Mouse (Mus musculus) MEL (cell line): ENCODE data around the gene Pmm1. TPM values are rescaled to one million over a fixed set of nuclear protein-coding genes. Genes with fewer than 3 reads are reported as not detected.

ENCODE experiments used
- DNase-seq: peaks from one replicate; pipeline ENCODE4 v3.0.0; 2011; ENCODE audit warnings: low read depth, low spot score
- H3K27ac ChIP-seq: 2 replicates; pipeline ENCODE4 v1.5.1; 2012; ENCODE audit warnings: low read depth, mild to moderate bottlenecking, control low read depth, low read length, moderate library complexity; ENCODE audit not compliant: control insufficient read depth
- H3K27me3 ChIP-seq, 2 experiments: fragments of 150-350 bp in 1 of 2; sonication (generic) in 1 of 2; 2 replicates each; pipeline ENCODE4 v1.6.1; 2012; ENCODE audit warnings: low read length in 2 of 2, mild to moderate bottlenecking in 2 of 2, improper control_type of control experiment in 1 of 2, moderate library complexity in 1 of 2; ENCODE audit not compliant: insufficient read depth in 2 of 2, control insufficient read depth in 1 of 2
- H3K36me3 ChIP-seq, 2 experiments: 2 replicates each; pipeline ENCODE4 v1.6.1; 2012 to 2014; ENCODE audit warnings: low read length in 2 of 2, improper control_type of control experiment in 1 of 2, inconsistent platforms in 1 of 2, mild to moderate bottlenecking in 1 of 2; ENCODE audit not compliant: insufficient read depth in 2 of 2, control insufficient read depth in 1 of 2
- H3K4me1 ChIP-seq, 2 experiments: fragments of 150-350 bp in 1 of 2; sonication (generic) in 1 of 2; 2 replicates each; pipeline ENCODE4 v1.6.1; 2012; ENCODE audit warnings: low read length in 2 of 2, improper control_type of control experiment in 1 of 2, mild to moderate bottlenecking in 1 of 2; ENCODE audit not compliant: insufficient read depth in 2 of 2, control insufficient read depth in 1 of 2
- H3K4me3 ChIP-seq, 2 experiments: fragments of 150-350 bp in 1 of 2; sonication (generic) in 1 of 2; 2 replicates each; pipeline ENCODE4 v1.5.1; 2012; ENCODE audit warnings: low read depth in 2 of 2, low read length in 2 of 2, mild to moderate bottlenecking in 2 of 2, moderate library complexity in 2 of 2, control low read depth in 1 of 2, improper control_type of control experiment in 1 of 2; ENCODE audit not compliant: control insufficient read depth in 1 of 2, insufficient read depth in 1 of 2
- H3K79me2 ChIP-seq: 2 replicates; pipeline ENCODE4 v1.6.1; 2012; ENCODE audit warnings: mild to moderate bottlenecking, low read length, moderate library complexity; ENCODE audit not compliant: control insufficient read depth, poor library complexity, insufficient read depth
- H3K9ac ChIP-seq: 2 replicates; pipeline ENCODE4 v1.6.1; 2012; ENCODE audit warnings: low read depth, mild to moderate bottlenecking, control low read depth, low read length, moderate library complexity; ENCODE audit not compliant: control insufficient read depth, poor library complexity, severe bottlenecking
- H3K9me3 ChIP-seq: fragments of 150-350 bp; sonication (generic); replicated peaks from 2 replicates; pipeline ENCODE4 v1.6.1; 2012; ENCODE audit warnings: mild to moderate bottlenecking, low read length, improper control_type of control experiment, moderate library complexity; ENCODE audit not compliant: insufficient read depth
- BHLHE40 ChIP-seq: IDR thresholded peaks from 2 replicates; pipeline ENCODE4 v1.6.1; 2012; ENCODE audit warnings: low read depth, mild to moderate bottlenecking, inconsistent platforms, low read length, improper control_type of control experiment, borderline replicate concordance
- CHD1 ChIP-seq: IDR thresholded peaks from 2 replicates; pipeline ENCODE4 v1.6.1; 2012; ENCODE audit warnings: low read depth, mild to moderate bottlenecking, inconsistent platforms, low read length, improper control_type of control experiment
- E2F4 ChIP-seq: IDR thresholded peaks from 2 replicates; pipeline ENCODE4 v1.6.1; 2011; ENCODE audit warnings: low read depth, low read length, improper control_type of control experiment, borderline replicate concordance
- JUND ChIP-seq: IDR thresholded peaks from 2 replicates; pipeline ENCODE4 v1.6.1; 2011; ENCODE audit warnings: low read depth, mild to moderate bottlenecking, improper control_type of control experiment, low read length
- KAT2A ChIP-seq: conservative IDR thresholded peaks from 2 replicates; pipeline ENCODE4 v1.6.1; 2012; ENCODE audit warnings: low read depth, low read length, improper control_type of control experiment, inconsistent platforms
- MAFK ChIP-seq: IDR thresholded peaks from 2 replicates; pipeline ENCODE4 v1.6.1; 2011; ENCODE audit warnings: low read depth, mild to moderate bottlenecking, low read length, improper control_type of control experiment, borderline replicate concordance
- MAX ChIP-seq: IDR thresholded peaks from 2 replicates; pipeline ENCODE4 v1.6.1; 2011; ENCODE audit warnings: low read length, improper control_type of control experiment
- MAZ ChIP-seq: IDR thresholded peaks from 2 replicates; pipeline ENCODE4 v1.6.1; 2012; ENCODE audit warnings: low read depth, mild to moderate bottlenecking, inconsistent platforms, low read length, improper control_type of control experiment
- MYB ChIP-seq: IDR thresholded peaks from 2 replicates; pipeline ENCODE4 v1.6.1; 2011; ENCODE audit warnings: mild to moderate bottlenecking, low read depth, low read length, improper control_type of control experiment
- NELFE ChIP-seq: IDR thresholded peaks from 2 replicates; pipeline ENCODE4 v1.6.1; 2011; ENCODE audit warnings: low read depth, low read length, improper control_type of control experiment
- NRF1 ChIP-seq: IDR thresholded peaks from 2 replicates; pipeline ENCODE4 v1.6.1; 2014; ENCODE audit warnings: low read depth, mild to moderate bottlenecking, inconsistent platforms, low read length, improper control_type of control experiment, moderate library complexity; ENCODE audit not compliant: poor library complexity, insufficient read depth, severe bottlenecking
- POLR2A ChIP-seq, 2 experiments: IDR thresholded peaks; 2 replicates each; pipeline ENCODE4 v1.6.1; 2011 to 2012; ENCODE audit warnings: low read length in 2 of 2, mild to moderate bottlenecking in 2 of 2, control low read depth in 1 of 2, improper control_type of control experiment in 1 of 2, low read depth in 1 of 2, moderate library complexity in 1 of 2; ENCODE audit not compliant: control insufficient read depth in 1 of 2, insufficient read depth in 1 of 2, poor library complexity in 1 of 2
- POLR2AphosphoS5 ChIP-seq: IDR thresholded peaks from 2 replicates; pipeline ENCODE4 v1.6.1; 2012; ENCODE audit warnings: low read depth, borderline replicate concordance, mild to moderate bottlenecking, inconsistent platforms, low read length, moderate library complexity, mixed read lengths
- RCOR1 ChIP-seq: IDR thresholded peaks from 2 replicates; pipeline ENCODE4 v1.6.1; 2012; ENCODE audit warnings: low read depth, mild to moderate bottlenecking, inconsistent platforms, low read length, improper control_type of control experiment
- TAL1 ChIP-seq: IDR thresholded peaks from 2 replicates; pipeline ENCODE4 v1.6.1; 2012; ENCODE audit warnings: mild to moderate bottlenecking, inconsistent platforms, low read length, moderate library complexity, mixed read lengths
- USF1 ChIP-seq: IDR thresholded peaks from 2 replicates; pipeline ENCODE4 v1.6.1; 2014; ENCODE audit warnings: low read depth, mild to moderate bottlenecking, inconsistent platforms, low read length, improper control_type of control experiment, moderate library complexity
- ZMIZ1 ChIP-seq: IDR thresholded peaks from 2 replicates; pipeline ENCODE4 v1.6.1; 2012; ENCODE audit warnings: low read depth, mild to moderate bottlenecking, inconsistent platforms, low read length, improper control_type of control experiment, moderate library complexity
- polyA plus RNA-seq, 2 experiments: library from polyadenylated mRNA; stranded (reverse) in 1 of 2; unstranded in 1 of 2; fragments of >175 nt in 1 of 2; fragments of >200 nt in 1 of 2; gene quantifications; 2 replicates each; pipeline versions ENCODE4 v1.2.1 to v1.2.4; 2012; ENCODE audit warnings: low replicate concordance in 2 of 2, low read depth in 1 of 2; ENCODE audit not compliant: insufficient read length in 2 of 2, insufficient read depth in 1 of 2, missing spikeins in 1 of 2
- total RNA-seq: library from RNA; depleted of rRNA; stranded (reverse); fragments of 300-350 nt; gene quantifications from 2 replicates; pipeline ENCODE4 v1.2.3, GENCODE M21; 2012

Gene Pmm1
- total and polyA plus RNA-seq, 3 experiments = 72.7 to 111 TPM; not detected in 1

DNA sequence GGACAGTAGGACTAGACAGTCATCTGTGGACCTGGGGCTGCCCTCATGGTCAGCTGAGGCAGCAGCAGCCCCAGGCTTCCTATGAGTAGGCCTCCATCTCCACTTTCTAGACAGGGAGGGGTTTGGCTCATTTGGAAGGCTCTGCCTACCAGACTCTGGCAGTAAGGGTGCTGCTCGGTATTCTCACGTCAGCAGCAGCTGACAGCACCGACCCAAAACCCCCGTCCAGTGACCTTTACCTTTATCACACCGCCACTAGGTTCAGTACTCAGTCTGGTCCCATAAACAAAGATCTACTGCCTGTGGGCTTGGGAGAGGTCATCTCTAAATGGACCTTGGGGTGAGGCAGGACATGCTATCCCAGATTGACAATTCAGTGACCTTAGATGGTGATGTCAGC lies 45.1 kb downstream of the Pmm1 start:
- Histone ChIP-seq H3K9me3 (no peaks in the 10 kb centered on the region), H3K4me1 (0 out of 4 replicates have a peak, but pooled peaks cover 0 to 2% of the 10 kb centered on the region in 2 experiments), H3K9ac (no peak overlapping the region), H3K36me3 (peaks cover 8 to 12% of the 10 kb centered on the region in 2 experiments), H3K27ac (no peak overlapping the region), H3K27me3 (no peaks in the 10 kb centered on the region), H3K79me2 (no peaks in the 10 kb centered on the region), H3K4me3 (no peak overlapping the region)
- TF ChIP-seq JUND (no peak), BHLHE40 (no peak), POLR2A (IDR thresholded peaks at IDR 0.05; ENCODE audit: control insufficient read depth in 1 of 2, insufficient read depth in 1 of 2, low read depth in 1 of 2, low read length in 2 of 2, poor library complexity in 1 of 2) (peak in 1 of 2 experiments; percentile 54; a peak in 2 of 4 replicates), E2F4 (no peak), CHD1 (no peak), MAX (no peak)
- no peak for DNase-seq

DNA sequence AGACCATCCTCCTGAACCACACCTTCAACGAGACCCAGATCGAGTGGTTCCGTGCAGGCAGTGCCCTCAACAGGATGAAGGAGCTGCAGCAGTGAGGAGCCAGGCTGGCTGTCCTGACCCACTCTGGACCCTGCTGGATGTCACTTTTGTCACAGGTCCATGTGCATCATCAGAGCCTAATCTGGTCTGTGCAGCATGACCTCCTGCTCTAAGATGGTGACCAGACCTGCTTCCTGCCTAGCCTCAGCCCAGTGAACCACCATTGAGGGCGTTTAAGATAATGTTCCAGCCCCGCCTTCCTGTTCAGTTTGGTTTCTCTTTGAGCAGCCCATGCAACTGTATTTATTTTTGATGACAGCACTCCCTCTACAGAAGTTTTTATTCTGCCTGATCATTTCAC lies 46.1 kb downstream of the Pmm1 start:
- no peak overlapping the region for H3K27ac ChIP-seq
- H3K79me2 ChIP-seq = no peaks in the 10 kb centered on the region
- peak; percentile 46 for DNase-seq
- H3K9ac ChIP-seq = no peak overlapping the region
- no peaks in the 10 kb centered on the region for H3K27me3 ChIP-seq
- H3K36me3 ChIP-seq = peaks cover 8 to 12% of the 10 kb centered on the region in 2 experiments
- TF ChIP-seq E2F4 = no peak
- TF ChIP-seq MAFK = no peak
- TF ChIP-seq ZMIZ1 = peak; percentile 33; the same call in 1 of the 2 replicates
- no peak for TF ChIP-seq RCOR1
- TF ChIP-seq TAL1 = peak; percentile 35
- no peak for TF ChIP-seq NELFE
- TF ChIP-seq CHD1 = no peak
- no peak for TF ChIP-seq USF1
- no peak for TF ChIP-seq MAZ
- H3K9me3 ChIP-seq = no peaks in the 10 kb centered on the region
- no peak overlapping the region for H3K4me3 ChIP-seq
- 0 out of 4 replicates have a peak, but pooled peaks cover 0 to 2% of the 10 kb centered on the region in 2 experiments for H3K4me1 ChIP-seq

DNA sequence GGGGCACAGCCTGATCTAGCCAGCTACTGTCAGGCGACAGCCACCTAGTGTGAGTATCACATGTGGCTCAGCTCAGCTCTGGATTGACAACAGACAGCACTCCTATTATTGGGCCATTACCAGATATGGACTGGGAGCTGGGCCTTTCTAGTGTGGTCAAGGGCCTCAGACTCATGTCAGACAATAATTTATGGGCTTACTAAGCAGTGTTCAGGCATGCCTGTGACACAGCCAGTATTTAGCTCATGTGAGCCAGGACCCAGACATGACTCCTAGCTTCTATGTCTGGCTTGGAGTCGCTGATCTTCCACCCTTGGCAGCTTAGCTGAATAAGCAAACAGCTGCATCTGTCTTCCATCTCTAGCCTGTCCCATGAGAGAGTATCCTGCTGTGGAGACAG lies 48.2 kb downstream of the Pmm1 start:
- H3K79me2 ChIP-seq = no peaks in the 10 kb centered on the region
- H3K4me1 ChIP-seq = 0 out of 4 replicates have a peak, but pooled peaks cover 0 to 2% of the 10 kb centered on the region in 2 experiments
- DNase-seq = no peak
- no peak overlapping the region for H3K27ac ChIP-seq
- TF ChIP-seq KAT2A (no peak), NRF1 (no peak), POLR2A (IDR thresholded peaks at IDR 0.05; ENCODE audit: control insufficient read depth in 1 of 2, insufficient read depth in 1 of 2, low read depth in 1 of 2, low read length in 2 of 2, poor library complexity in 1 of 2) (0 out of 4 replicates have a peak, but pooled peaks of 1 of the 2 experiments have one; percentile 14), POLR2AphosphoS5 (no peak), MYB (no peak)
- H3K9ac ChIP-seq = no peak overlapping the region
- H3K27me3 ChIP-seq = no peaks in the 10 kb centered on the region
- no peaks in the 10 kb centered on the region for H3K9me3 ChIP-seq
- H3K4me3 ChIP-seq = no peak overlapping the region
- peaks cover 8 to 18% of the 10 kb centered on the region in 2 experiments for H3K36me3 ChIP-seq
